Mouse (Mus musculus): Measurements from ENCODE around the gene 5730455P16Rik.

The 5730455P16Rik gene

DNA sequence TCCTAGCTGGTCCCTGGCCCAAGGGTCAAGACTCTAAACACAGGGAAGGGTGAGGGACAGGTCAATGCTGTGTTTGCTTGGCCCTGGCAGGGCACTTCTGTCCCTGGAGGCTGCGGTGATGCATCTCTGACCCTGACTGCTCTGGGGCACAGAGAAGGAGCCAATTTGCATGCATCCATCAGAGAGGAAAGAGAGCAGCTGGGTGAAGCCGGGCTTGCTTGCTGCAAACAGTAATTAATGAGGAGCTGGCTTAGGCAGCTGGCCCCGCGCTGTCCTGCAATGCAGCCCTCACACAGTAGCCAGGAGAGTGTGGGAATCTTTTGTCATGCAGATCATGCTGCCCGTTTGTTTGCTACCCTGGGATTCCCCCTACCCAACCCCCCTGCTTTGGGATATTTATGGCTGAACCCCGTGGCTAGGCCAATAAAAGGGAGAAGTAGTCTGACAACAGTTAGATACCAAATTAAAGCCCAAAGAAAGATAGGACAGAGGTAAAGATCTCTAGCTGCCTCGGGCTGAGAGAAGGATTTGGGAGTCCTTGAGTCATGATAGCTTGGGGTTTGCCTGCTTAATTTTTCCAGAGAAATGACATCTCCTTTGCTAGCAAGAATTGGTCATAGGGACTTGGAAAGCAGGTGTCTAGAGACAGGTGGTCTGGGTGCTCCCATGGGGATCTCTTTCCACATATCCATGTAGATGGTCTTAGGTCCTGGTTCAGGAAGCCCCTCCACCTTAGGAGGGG, 42.1 kb downstream of the 5730455P16Rik start:
- no peaks in the 10 kb centered on the region for H3K27me3 ChIP-seq (ENCODE audit: control insufficient read depth, insufficient read depth, low read length, poor library complexity, severe bottlenecking)
- DNase-seq (ENCODE audit: low read depth, low spot score), result no peak
- no peaks in the 10 kb centered on the region for H3K36me3 ChIP-seq (ENCODE audit: control insufficient read depth, insufficient read depth, low read length, poor library complexity, severe bottlenecking)

DNA sequence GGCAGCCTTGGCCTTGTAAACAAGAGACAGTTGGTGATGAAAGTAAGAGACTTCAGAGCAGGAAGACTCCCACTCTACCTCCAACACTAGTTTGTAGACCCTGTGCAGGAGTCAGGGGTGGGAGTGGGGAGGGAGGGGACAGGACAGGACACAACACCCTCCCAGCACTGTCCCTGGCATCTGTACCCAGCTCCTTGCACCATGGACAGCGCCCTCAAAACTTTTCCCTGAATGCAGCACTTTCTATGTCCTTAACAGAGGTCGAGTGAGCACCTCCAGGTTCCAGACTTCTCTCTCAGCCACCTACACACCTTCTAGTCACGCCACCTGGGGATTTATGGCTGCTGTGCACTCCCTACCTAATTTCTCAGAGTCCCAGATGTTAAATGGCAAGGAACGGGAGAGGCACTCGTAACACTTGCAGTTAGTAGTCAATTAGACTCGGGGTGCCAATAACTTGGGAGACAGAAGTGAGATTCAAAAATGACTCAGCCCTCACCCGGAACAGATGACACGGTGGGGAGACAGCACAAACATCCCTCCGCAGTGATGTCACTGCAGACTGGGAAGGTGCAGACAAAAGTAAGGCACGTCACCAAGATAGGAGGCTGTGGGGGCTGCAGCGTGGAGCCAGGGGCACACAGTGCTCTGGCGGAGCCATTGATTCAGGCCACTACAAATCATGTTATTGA, 45.0 kb downstream of the 5730455P16Rik start:
- no peak for DNase-seq (ENCODE audit: low read depth, low spot score)
- Histone ChIP-seq H3K36me3 (ENCODE audit: control insufficient read depth, insufficient read depth, low read length, poor library complexity, severe bottlenecking) (no peaks in the 10 kb centered on the region), H3K27me3 (ENCODE audit: control insufficient read depth, insufficient read depth, low read length, poor library complexity, severe bottlenecking) (no peaks in the 10 kb centered on the region)

GRCm38 (mm10) chr11:80324636-80325035, 53.2 kb downstream of the 5730455P16Rik start:
- DNase-seq (ENCODE audit: low read depth, low spot score), result no peak
- Histone ChIP-seq H3K36me3 (ENCODE audit: control insufficient read depth, insufficient read depth, low read length, poor library complexity, severe bottlenecking) (no peaks in the 10 kb centered on the region), H3K27me3 (ENCODE audit: control insufficient read depth, insufficient read depth, low read length, poor library complexity, severe bottlenecking) (no peaks in the 10 kb centered on the region)

GRCm38 (mm10) chr11:80323255-80323654, 54.6 kb downstream of the 5730455P16Rik start:
- Histone ChIP-seq H3K36me3 (ENCODE audit: control insufficient read depth, insufficient read depth, low read length, poor library complexity, severe bottlenecking) (no peaks in the 10 kb centered on the region), H3K27me3 (ENCODE audit: control insufficient read depth, insufficient read depth, low read length, poor library complexity, severe bottlenecking) (no peaks in the 10 kb centered on the region)
- DNase-seq (ENCODE audit: low read depth, low spot score), result no peak

- DNase-seq (ENCODE audit: low read depth, low spot score), result no peak
These were observed 61.8 kb downstream of the 5730455P16Rik start for GRCm38 (mm10) chr11:80315743-80316639.

DNA sequence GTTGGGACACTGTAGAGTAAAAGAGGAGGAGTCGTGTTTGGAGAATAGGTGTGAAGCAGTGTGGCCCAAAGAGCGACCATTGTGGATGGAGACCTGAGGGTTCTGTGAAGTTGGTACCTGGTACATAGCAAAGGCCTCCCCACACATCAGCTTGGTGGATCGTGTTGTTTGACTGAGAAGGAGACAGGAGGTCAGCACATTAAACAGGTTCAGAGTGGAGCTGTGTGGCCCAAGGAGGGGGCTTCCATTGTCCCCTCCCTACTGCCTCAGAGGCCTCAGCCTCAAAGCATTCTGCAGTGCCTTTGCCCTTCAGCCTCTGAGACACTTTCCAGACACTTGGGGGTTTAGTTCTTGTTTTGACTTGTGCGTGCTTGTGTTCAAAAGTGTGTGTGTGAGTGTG, 63.9 kb downstream of the 5730455P16Rik start:
- H3K27me3 ChIP-seq (ENCODE audit: control insufficient read depth, insufficient read depth, low read length, poor library complexity, severe bottlenecking), result no peaks in the 10 kb centered on the region; the same call in 1 of the 2 replicates
- no peak for DNase-seq (ENCODE audit: low read depth, low spot score)
- no peaks in the 10 kb centered on the region for H3K36me3 ChIP-seq (ENCODE audit: control insufficient read depth, insufficient read depth, low read length, poor library complexity, severe bottlenecking)

More at GRCm38 (mm10) chr11:80315743-80316639, 61.8 kb downstream of the 5730455P16Rik start:
- no peaks in the 10 kb centered on the region for H3K36me3 ChIP-seq (ENCODE audit: control insufficient read depth, insufficient read depth, low read length, poor library complexity, severe bottlenecking)
- H3K27me3 ChIP-seq (ENCODE audit: control insufficient read depth, insufficient read depth, low read length, poor library complexity, severe bottlenecking), result no peaks in the 10 kb centered on the region; the same call in 1 of the 2 replicates

DNA sequence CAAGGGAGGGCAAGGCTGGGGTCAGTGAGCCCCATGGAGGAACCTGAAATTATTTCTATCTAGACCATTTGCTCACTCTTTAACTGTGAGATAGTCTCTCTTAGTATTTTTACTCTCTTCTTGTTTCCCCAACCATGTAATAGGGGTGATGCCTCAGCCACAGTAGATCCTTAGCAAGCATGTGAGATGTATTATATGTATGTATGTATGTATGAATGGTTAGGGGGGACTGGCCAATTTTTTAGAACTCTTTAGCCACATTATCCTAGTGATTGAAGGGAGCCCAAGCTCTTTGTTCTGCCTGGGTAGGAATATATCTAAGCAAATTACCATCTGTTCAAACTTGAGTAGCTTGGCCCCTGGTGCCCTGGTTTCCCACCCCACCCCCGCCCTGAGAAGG, 64.4 kb downstream of the 5730455P16Rik start:
- H3K36me3 ChIP-seq (ENCODE audit: control insufficient read depth, insufficient read depth, low read length, poor library complexity, severe bottlenecking), result no peaks in the 10 kb centered on the region
- H3K27me3 ChIP-seq (ENCODE audit: control insufficient read depth, insufficient read depth, low read length, poor library complexity, severe bottlenecking), result no peaks in the 10 kb centered on the region; the same call in 1 of the 2 replicates
- DNase-seq (ENCODE audit: low read depth, low spot score), result no peak

GRCm38 (mm10) chr11:80312565-80312964, 65.3 kb downstream of the 5730455P16Rik start:
- Histone ChIP-seq H3K36me3 (ENCODE audit: control insufficient read depth, insufficient read depth, low read length, poor library complexity, severe bottlenecking) (no peaks in the 10 kb centered on the region), H3K27me3 (ENCODE audit: control insufficient read depth, insufficient read depth, low read length, poor library complexity, severe bottlenecking) (no peaks in the 10 kb centered on the region; the same call in 1 of the 2 replicates)
- DNase-seq (ENCODE audit: low read depth, low spot score), result no peak

GRCm38 (mm10) chr11:80312049-80312448, 65.8 kb downstream of the 5730455P16Rik start:
- DNase-seq (ENCODE audit: low read depth, low spot score), result no peak
- H3K27me3 ChIP-seq (ENCODE audit: control insufficient read depth, insufficient read depth, low read length, poor library complexity, severe bottlenecking), result no peaks in the 10 kb centered on the region; the same call in 1 of the 2 replicates
- H3K36me3 ChIP-seq (ENCODE audit: control insufficient read depth, insufficient read depth, low read length, poor library complexity, severe bottlenecking), result no peaks in the 10 kb centered on the region

DNA sequence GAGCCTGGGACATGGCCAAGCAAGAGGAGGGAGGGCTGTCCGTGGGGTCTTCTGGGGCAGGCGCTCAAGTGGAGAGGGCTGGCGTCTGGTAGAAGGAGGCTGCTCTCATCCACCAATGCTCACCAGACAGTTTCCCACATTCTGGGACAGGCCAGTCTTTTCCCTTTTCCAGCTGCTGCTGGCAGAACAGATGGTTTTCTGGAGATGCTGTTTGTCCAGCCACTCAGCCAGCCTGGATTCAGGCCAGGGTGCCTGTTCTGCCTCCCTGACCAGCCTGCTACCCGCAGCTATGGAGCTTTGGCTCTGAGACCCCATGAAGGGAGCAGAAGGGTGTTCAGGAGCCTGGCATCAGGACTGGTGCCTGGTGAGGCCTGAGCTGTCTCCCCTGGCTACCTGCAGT, 66.6 kb downstream of the 5730455P16Rik start:
- Histone ChIP-seq H3K36me3 (ENCODE audit: control insufficient read depth, insufficient read depth, low read length, poor library complexity, severe bottlenecking) (no peaks in the 10 kb centered on the region), H3K27me3 (ENCODE audit: control insufficient read depth, insufficient read depth, low read length, poor library complexity, severe bottlenecking) (no peaks in the 10 kb centered on the region; the same call in 1 of the 2 replicates)
- DNase-seq (ENCODE audit: low read depth, low spot score), result no peak

Measured in splenic B cell, adult 2 months (primary cell).